Mouse (Mus musculus): ENCODE data around the gene Tgfbr3l. TPM values are rescaled to one million over a fixed set of nuclear protein-coding genes. Genes with fewer than 3 reads are reported as not detected.

Tgfbr3l gene
- 1 to 10 TPM; 5.8 to 6.7 TPM for polyA plus RNA-seq (2017; shearing (Covaris generic))

GRCm38 (mm10) chr8:4247951-4248540, at the start of gene Tgfbr3l:
Gene Tgfbr3l (plus strand): TSS chr8:4248214.

DNA sequence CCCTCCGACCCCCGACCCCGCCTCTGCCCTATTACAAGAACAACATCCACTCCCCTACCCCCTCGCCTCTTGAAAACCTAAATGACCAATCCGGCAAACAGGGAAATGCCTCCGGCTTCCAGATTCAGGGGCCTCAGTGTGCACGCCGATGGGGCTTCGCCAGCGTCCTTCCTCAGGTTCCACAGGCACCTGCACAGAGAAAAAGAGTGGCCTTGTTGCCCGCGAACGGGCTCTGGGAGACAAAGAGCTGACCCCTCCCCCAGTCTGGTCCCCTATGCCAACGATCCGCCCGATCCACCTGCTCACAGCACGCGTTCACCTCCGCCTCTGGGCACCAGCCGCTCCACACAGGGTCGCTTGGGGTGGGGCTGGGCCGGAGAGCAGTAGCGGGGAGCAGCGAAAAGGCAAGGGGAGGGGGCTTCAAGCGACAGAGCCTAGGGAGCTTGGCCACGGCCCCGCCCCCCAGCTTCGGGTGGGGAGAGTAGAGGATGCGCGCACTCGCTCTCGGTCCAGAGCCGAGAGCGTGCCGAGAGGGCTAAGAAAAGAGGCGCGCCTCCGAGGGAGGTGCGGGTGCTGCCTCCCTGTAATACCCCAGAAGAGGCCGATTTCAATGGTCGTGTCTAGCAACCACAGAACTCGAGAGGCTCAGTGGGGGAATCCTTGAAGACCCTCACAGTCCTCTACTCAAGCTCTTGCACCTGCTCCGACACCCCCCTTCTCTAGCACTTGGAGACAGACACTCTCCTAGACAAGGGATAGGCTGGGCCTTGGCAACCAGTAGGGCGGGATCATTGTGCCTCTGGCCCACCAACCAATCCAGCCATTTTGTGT, 31.0 kb upstream of the Tgfbr3l start, which contains the start of gene Prr36:
Prr36 (minus strand) TSS at position 669 of the 831 bp plus-strand sequence.

GRCm38 (mm10) chr8:4226739-4227347, 21.2 kb upstream of the Tgfbr3l start, which contains the start of gene Lrrc8e:
Gene Lrrc8e (plus strand): TSS chr8:4226827.

DNA sequence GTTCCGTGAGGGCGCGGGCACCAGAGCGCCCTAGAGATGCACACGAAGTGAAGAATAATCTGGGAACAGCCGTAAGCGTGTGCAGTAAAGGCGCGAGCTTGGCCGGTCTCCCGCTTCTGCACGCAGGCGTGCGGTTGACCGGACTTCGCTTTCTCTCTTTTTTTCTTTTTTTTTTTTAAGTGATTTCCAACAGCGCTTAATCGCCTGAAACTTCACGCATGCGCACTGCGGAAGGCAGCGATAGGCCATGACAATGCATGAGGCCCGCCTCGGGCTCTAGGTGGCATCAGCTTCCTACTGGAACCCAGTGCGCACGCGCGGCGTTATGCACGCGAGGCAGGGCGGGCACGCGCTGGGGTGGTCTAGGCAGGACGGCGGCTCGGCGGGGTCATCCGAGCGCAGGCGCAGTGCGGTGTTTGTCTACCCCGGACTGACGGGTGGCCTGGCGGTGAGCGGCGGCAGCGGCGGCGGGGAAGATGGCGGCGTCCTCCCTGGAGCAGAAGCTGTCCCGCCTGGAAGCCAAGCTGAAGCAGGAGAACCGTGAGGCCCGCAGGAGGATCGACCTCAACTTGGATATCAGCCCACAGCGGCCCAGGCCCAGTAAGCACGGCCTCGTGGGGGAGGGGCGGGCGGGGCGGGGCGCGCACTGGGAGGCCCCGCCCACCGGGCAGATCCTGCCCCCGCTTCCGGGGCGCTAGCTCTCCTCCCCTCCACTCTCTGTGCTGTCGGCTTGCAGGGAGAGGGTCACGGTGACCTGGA, 9.4 kb upstream of the Tgfbr3l start, which contains the start of the genes Map2k7 and Gm49320:
Map2k7 (plus strand) TSS at position 307 of the 759 bp plus-strand sequence.
Gm49320 (plus strand) TSS at position 432 of the 759 bp plus-strand sequence.

DNA sequence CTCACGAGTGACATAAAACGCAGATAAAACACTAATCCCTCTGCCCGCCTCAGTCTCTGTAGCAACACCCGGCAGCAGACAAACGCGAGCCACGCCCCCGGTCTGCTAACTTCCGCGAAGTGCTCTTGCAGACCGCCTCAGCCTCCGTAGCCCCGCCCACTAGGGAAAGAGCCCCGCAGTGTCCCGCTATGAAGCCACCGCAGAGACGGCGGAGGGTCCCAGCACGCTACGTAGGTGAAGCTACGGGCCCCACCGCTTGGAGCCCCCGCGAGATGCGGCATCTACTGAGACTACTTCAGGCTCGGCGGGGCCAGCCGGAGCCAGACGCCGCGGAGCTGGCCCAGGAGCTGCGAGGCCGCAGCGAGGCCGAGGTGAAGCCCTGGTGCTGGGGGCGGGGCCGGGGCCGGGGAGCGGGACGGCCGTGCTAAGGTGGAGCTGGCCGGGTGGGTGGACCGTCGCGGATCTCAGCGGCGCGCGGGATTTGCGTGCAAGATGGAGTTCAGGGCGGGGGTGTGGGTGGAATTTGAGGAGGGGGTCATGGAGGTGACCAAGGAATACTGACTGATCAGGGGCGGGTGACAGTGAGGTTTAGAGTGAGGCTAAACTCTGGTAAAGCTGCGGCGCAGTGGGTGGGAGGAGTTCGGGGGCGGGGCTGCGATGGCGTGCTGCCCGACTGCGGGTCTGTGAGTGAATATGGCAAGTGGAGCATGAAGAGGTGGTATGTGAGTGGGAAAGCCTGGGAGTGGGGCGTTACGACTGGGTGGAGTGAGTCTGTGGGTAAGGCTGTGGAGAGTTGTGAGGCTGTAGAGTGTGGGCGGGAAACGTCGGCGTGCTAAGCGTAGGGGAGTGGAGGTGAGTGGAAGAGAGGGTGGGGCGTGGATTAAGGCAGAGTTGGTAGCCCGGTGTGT, 5.2 kb downstream of the Tgfbr3l start, which contains the start of gene Snapc2:
Snapc2 (plus strand) TSS at position 147 of the 908 bp plus-strand sequence.

GRCm38 (mm10) chr8:4259125-4259804, 11.3 kb downstream of the Tgfbr3l start, which contains the start of gene Ctxn1:
Gene Ctxn1 (minus strand): TSS chr8:4259274.

GRCm38 (mm10) chr8:4275275-4276110, 27.5 kb downstream of the Tgfbr3l start, which contains the start of gene Timm44:
Gene Timm44 (minus strand): TSS chr8:4275913.

Other genes starting within 250 kb of the Tgfbr3l start
- 1 to 10 TPM in 1 of 2 experiments, not detected in 1; 1.3 TPM for gene Cd209f, start 142.4 kb upstream of the Tgfbr3l start, polyA plus RNA-seq (2017; shearing (Covaris generic))
- gene Cd209g, start 114.1 kb upstream of the Tgfbr3l start, polyA plus RNA-seq (2017; shearing (Covaris generic)), result 1 to 10 TPM in 1 of 2 experiments, under 1 TPM in 1; 0.34 to 1.9 TPM
- gene Evi5l, start 81.6 kb upstream of the Tgfbr3l start, polyA plus RNA-seq (2017; shearing (Covaris generic)), result 10 to 100 TPM; 15.1 to 18.0 TPM
- gene Prr36, start 30.8 kb upstream of the Tgfbr3l start, polyA plus RNA-seq (2017; shearing (Covaris generic)), result under 1 TPM; 0.35 to 0.44 TPM
- 1 to 10 TPM in 1 of 2 experiments, under 1 TPM in 1; 0.18 to 3.5 TPM for gene Lrrc8e, start 21.4 kb upstream of the Tgfbr3l start, polyA plus RNA-seq (2017; shearing (Covaris generic))
- 10 to 100 TPM; 58.6 to 68.9 TPM for gene Map2k7, start 9.5 kb upstream of the Tgfbr3l start, polyA plus RNA-seq (2017; shearing (Covaris generic))
- gene Gm49320, start 9.3 kb upstream of the Tgfbr3l start, polyA plus RNA-seq (2017; shearing (Covaris generic)), result under 1 TPM; 0.24 to 0.29 TPM
- gene Snapc2, start 4.9 kb downstream of the Tgfbr3l start, polyA plus RNA-seq (2017; shearing (Covaris generic)), result 10 to 100 TPM; 24.2 to 38.1 TPM
- gene Ctxn1, start 11.1 kb downstream of the Tgfbr3l start, polyA plus RNA-seq (2017; shearing (Covaris generic)), result under 1 TPM; 0.60 to 0.93 TPM
- gene Timm44, start 27.7 kb downstream of the Tgfbr3l start, polyA plus RNA-seq (2017; shearing (Covaris generic)), result 10 to 100 TPM; 56.1 to 70.3 TPM
- 10 to 100 TPM; 11.4 to 17.2 TPM for gene Ccl25, start 77.0 kb downstream of the Tgfbr3l start, polyA plus RNA-seq (2017; shearing (Covaris generic))
- 100 to 1,000 TPM; 202 to 259 TPM for gene Elavl1, start 77.2 kb downstream of the Tgfbr3l start, polyA plus RNA-seq (2017; shearing (Covaris generic))
- 10 to 100 TPM; 50.7 to 76.7 TPM for gene Cers4, start 244.8 kb downstream of the Tgfbr3l start, polyA plus RNA-seq (2017; shearing (Covaris generic))